ENCODE assay signal across 9 mouse cellular contexts in the genomic region with DNA sequence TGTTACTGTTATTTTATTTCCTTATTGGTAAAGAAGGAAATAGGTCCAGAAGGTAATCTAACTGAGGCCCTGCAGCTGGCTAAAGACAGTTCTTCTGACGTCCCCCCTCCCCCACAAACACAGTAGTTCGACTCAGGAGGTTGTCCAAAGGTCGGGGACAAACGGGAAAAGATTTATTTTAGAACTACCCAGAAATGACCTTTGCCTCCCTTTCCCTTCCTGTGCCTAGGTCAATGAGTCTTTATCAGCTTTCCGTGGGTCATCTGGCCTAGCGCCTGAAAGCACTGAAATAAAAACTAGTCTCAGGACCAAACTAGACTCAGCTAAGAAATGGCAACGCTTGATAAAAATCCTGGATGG. TPM values are rescaled to one million over a fixed set of nuclear protein-coding genes. Genes with fewer than 3 reads are reported as not detected.
DNase-seq lines count a peak whose midpoint lies in the region; ATAC-seq and TF ChIP-seq lines count a peak whose summit lies in the region.
"Had no signal": no experiment of that assay in that cellular context is flagged by ENCODE, and none has a peak within 500 bp of the region (broad histone marks: within the 10 kb centered on the region; RNA-seq: fewer than 3 reads in every experiment).

No protein-coding gene starts in this region.

- peak overlapping the region; percentile 29 for H3K4me3 ChIP-seq in embryonic facial prominence, embryonic 10.5 days
- no peak overlapping the region for H3K4me3 ChIP-seq in intestine, postnatal 0 days (ENCODE audit: low read depth, low read length)
- H3K4me3 ChIP-seq in liver, embryonic 11.5 days (ENCODE audit: low read depth, low read length): no peak overlapping the region

- no peak for TF ChIP-seq CTCF in intestine, postnatal 0 days (IDR thresholded peaks at IDR 0.05; ENCODE audit: low read depth)

- peaks cover 20% of the 10 kb centered on the region for H3K36me3 ChIP-seq in embryonic facial prominence, embryonic 10.5 days (replicated peaks)
- peaks cover 17% of the 10 kb centered on the region for H3K36me3 ChIP-seq in intestine, postnatal 0 days (ENCODE audit: control insufficient read depth, insufficient read depth)
- H3K36me3 ChIP-seq in liver, embryonic 11.5 days (ENCODE audit: control insufficient read depth, insufficient read depth, low read length): peaks cover 14% of the 10 kb centered on the region

- ATAC-seq in intestine, postnatal 0 days: peak; percentile 25
- no peak for ATAC-seq in liver, embryonic 11.5 days (replicated peaks; ENCODE audit: low FRiP score)
- ATAC-seq in inflammation-experienced regulatory T-cells, adult 6 months: no peak

- H3K27ac ChIP-seq in embryonic facial prominence, embryonic 10.5 days (replicated peaks): peak overlapping the region; percentile 92
- H3K27ac ChIP-seq in intestine, postnatal 0 days (ENCODE audit: low read depth, low read length): peak overlapping the region; percentile 95
- H3K27ac ChIP-seq in liver, embryonic 11.5 days (ENCODE audit: low read depth, low read length): peak overlapping the region; percentile 87

- peak; percentile 53 for DNase-seq in adrenal gland, postnatal 14 days
- DNase-seq in adrenal gland, postnatal 10 days: no peak
- no peak for DNase-seq in embryonic facial prominence, embryonic 10.5 days (ENCODE audit: low spot score)
- no peak for DNase-seq in liver, embryonic 11.5 days (ENCODE audit: low spot score)
- no peak for DNase-seq in natural killer cell, adult 2 months (ENCODE audit: low spot score in 2 of 2)
- DNase-seq in spleen, postnatal 36 days (ENCODE audit: low spot score in 2 of 2): no peak
- DNase-seq: layer of hippocampus, adult 9-11 months had no signal

- no peaks in the 10 kb centered on the region for H3K27me3 ChIP-seq in embryonic facial prominence, embryonic 10.5 days (replicated peaks; ENCODE audit: low read depth, poor library complexity, severe bottlenecking)
- no peaks in the 10 kb centered on the region for H3K27me3 ChIP-seq in intestine, postnatal 0 days (replicated peaks; ENCODE audit: control insufficient read depth, insufficient read depth, low read length)
- H3K27me3 ChIP-seq in liver, embryonic 11.5 days (replicated peaks; ENCODE audit: control insufficient read depth, insufficient read depth, low read length): no peaks in the 10 kb centered on the region

- no peaks in the 10 kb centered on the region for H3K9me3 ChIP-seq in embryonic facial prominence, embryonic 10.5 days
- H3K9me3 ChIP-seq in intestine, postnatal 0 days (ENCODE audit: control insufficient read depth): no peaks in the 10 kb centered on the region
- H3K9me3 ChIP-seq in liver, embryonic 11.5 days (ENCODE audit: control insufficient read depth, low read length): no peaks in the 10 kb centered on the region

- 32% methylated on average over 7 of the region's 7 CpGs for WGBS in embryonic facial prominence, embryonic 10.5 days
- WGBS in intestine, postnatal 0 days: 5% methylated on average over 7 of the region's 7 CpGs
- WGBS in liver, embryonic 11.5 days: 16% methylated on average over 7 of the region's 7 CpGs

- H3K9ac ChIP-seq in intestine, postnatal 0 days (ENCODE audit: low read depth, low read length): no peak overlapping the region
- no peak overlapping the region for H3K9ac ChIP-seq in liver, embryonic 11.5 days (ENCODE audit: low read depth, low read length)

- peak overlapping the region; percentile 90 for H3K4me2 ChIP-seq in intestine, postnatal 0 days (replicated peaks; ENCODE audit: low read depth)
- peak overlapping the region; percentile 96; the same call in 1 of the 2 replicates for H3K4me2 ChIP-seq in liver, embryonic 11.5 days

- peaks cover 89% of the 10 kb centered on the region for H3K4me1 ChIP-seq in embryonic facial prominence, embryonic 10.5 days
- H3K4me1 ChIP-seq in intestine, postnatal 0 days (replicated peaks; ENCODE audit: control insufficient read depth, insufficient read depth, low read length): peaks cover 24% of the 10 kb centered on the region
- H3K4me1 ChIP-seq in liver, embryonic 11.5 days (replicated peaks; ENCODE audit: control insufficient read depth, insufficient read depth, low read length): peaks cover 56% of the 10 kb centered on the region

RNA-seq across cellular contexts. Expression of gene Ost4, which starts 1.7 kb away (rescaled TPM):
- 210 and 212 TPM in 2 replicates for total RNA-seq in adrenal gland, postnatal 14 days (2021)
- 100 to 1,000 TPM; 208 to 219 TPM for total RNA-seq in adrenal gland, postnatal 10 days (2021)
- 399 and 407 TPM in 2 replicates for polyA plus RNA-seq in embryonic facial prominence, embryonic 10.5 days (2016; fragmentation: Nextera tagmentation; extraction: Ambion mirVana)
- polyA plus RNA-seq in intestine, postnatal 0 days (2015; fragmentation: Nextera tagmentation; extraction: Ambion mirVana): 458 and 495 TPM in 2 replicates
- 467 and 501 TPM in 2 replicates for polyA plus RNA-seq in liver, embryonic 11.5 days (2014; fragmentation: Nextera tagmentation; extraction: Ambion mirVana)
- polyA plus RNA-seq in inflammation-experienced regulatory T-cells, adult 6 months (2017; shearing (Covaris generic)): 100 to 1,000 TPM; 283 to 295 (median 294) TPM

RNA-seq across cellular contexts. Expression of gene Emilin1, which starts 3.9 kb away (rescaled TPM):
- 46.2 and 51.0 TPM in 2 replicates for total RNA-seq in adrenal gland, postnatal 14 days (2021)
- 10 to 100 TPM; 60.0 to 63.4 TPM for total RNA-seq in adrenal gland, postnatal 10 days (2021)
- polyA plus RNA-seq in embryonic facial prominence, embryonic 10.5 days (2016; fragmentation: Nextera tagmentation; extraction: Ambion mirVana): 158 and 162 TPM in 2 replicates
- 63.2 and 63.7 TPM in 2 replicates for polyA plus RNA-seq in intestine, postnatal 0 days (2015; fragmentation: Nextera tagmentation; extraction: Ambion mirVana)
- 89.5 and 95.1 TPM in 2 replicates for polyA plus RNA-seq in liver, embryonic 11.5 days (2014; fragmentation: Nextera tagmentation; extraction: Ambion mirVana)
- polyA plus RNA-seq in inflammation-experienced regulatory T-cells, adult 6 months (2017; shearing (Covaris generic)): under 1 TPM in 1 of 3 experiments, not detected in 2; 0.84 TPM

RNA-seq across cellular contexts. Expression of gene Khk, which starts 12.0 kb away (rescaled TPM):
- 48.4 and 70.5 TPM in 2 replicates for total RNA-seq in adrenal gland, postnatal 14 days (2021)
- 10 to 100 TPM; 64.3 to 89.4 TPM for total RNA-seq in adrenal gland, postnatal 10 days (2021)
- 8.1 and 9.9 TPM in 2 replicates for polyA plus RNA-seq in embryonic facial prominence, embryonic 10.5 days (2016; fragmentation: Nextera tagmentation; extraction: Ambion mirVana)
- 89.6 and 97.9 TPM in 2 replicates for polyA plus RNA-seq in intestine, postnatal 0 days (2015; fragmentation: Nextera tagmentation; extraction: Ambion mirVana)
- 58.6 and 60.2 TPM in 2 replicates for polyA plus RNA-seq in liver, embryonic 11.5 days (2014; fragmentation: Nextera tagmentation; extraction: Ambion mirVana)
- polyA plus RNA-seq in inflammation-experienced regulatory T-cells, adult 6 months (2017; shearing (Covaris generic)): 10 to 100 TPM; 10.8 to 26.3 (median 24.3) TPM

RNA-seq across cellular contexts. Expression of gene Agbl5, which starts 20.8 kb away (rescaled TPM):
- total RNA-seq in adrenal gland, postnatal 14 days (2021): 10.4 and 11.7 TPM in 2 replicates
- total RNA-seq in adrenal gland, postnatal 10 days (2021): 10 to 100 TPM; 12.4 to 17.0 TPM
- polyA plus RNA-seq in embryonic facial prominence, embryonic 10.5 days (2016; fragmentation: Nextera tagmentation; extraction: Ambion mirVana): 21.8 and 26.9 TPM in 2 replicates
- 5.5 and 6.5 TPM in 2 replicates for polyA plus RNA-seq in intestine, postnatal 0 days (2015; fragmentation: Nextera tagmentation; extraction: Ambion mirVana)
- 12.4 and 14.4 TPM in 2 replicates for polyA plus RNA-seq in liver, embryonic 11.5 days (2014; fragmentation: Nextera tagmentation; extraction: Ambion mirVana)
- polyA plus RNA-seq in inflammation-experienced regulatory T-cells, adult 6 months (2017; shearing (Covaris generic)): 1 to 10 TPM; 2.7 to 7.0 (median 5.2) TPM

RNA-seq across cellular contexts. Expression of gene Cgref1, which starts 36.1 kb away (rescaled TPM):
- total RNA-seq in adrenal gland, postnatal 14 days (2021): 0.56 and 0.86 TPM in 2 replicates
- total RNA-seq in adrenal gland, postnatal 10 days (2021): 1 to 10 TPM; 2.8 to 5.1 TPM
- 2.2 and 3.2 TPM in 2 replicates for polyA plus RNA-seq in embryonic facial prominence, embryonic 10.5 days (2016; fragmentation: Nextera tagmentation; extraction: Ambion mirVana)
- 535 and 618 TPM in 2 replicates for polyA plus RNA-seq in intestine, postnatal 0 days (2015; fragmentation: Nextera tagmentation; extraction: Ambion mirVana)
- 5.4 and 8.2 TPM in 2 replicates for polyA plus RNA-seq in liver, embryonic 11.5 days (2014; fragmentation: Nextera tagmentation; extraction: Ambion mirVana)
- not detected for polyA plus RNA-seq in inflammation-experienced regulatory T-cells, adult 6 months (2017; shearing (Covaris generic))

Comparison
In these comparisons a context has a peak if more than half of its experiments do, and no peak if none do; other contexts are left out.
1. RNA of gene Emilin1, which starts 3.9 kb away (polyA plus RNA-seq): 158 to 162 TPM in embryonic facial prominence, embryonic 10.5 days, 89.5 to 95.1 TPM in liver, embryonic 11.5 days and 63.2 to 63.7 TPM in intestine, postnatal 0 days; 0.84 TPM in inflammation-experienced regulatory T-cells, adult 6 months; every median in the first group is over 10 times any median in the second.
2. Peak in every context shown above with its lines, with median percentiles within 50 percentile points of each other: H3K27ac ChIP-seq.